Mouse (Mus musculus) limb, embryonic 10.5 days (tissue): ENCODE results near the gene Glp1r. TPM values are rescaled to one million over a fixed set of nuclear protein-coding genes. Genes with fewer than 3 reads are reported as not detected.

Experiments
- DNase-seq: peaks from one replicate; pipeline ENCODE4 v3.0.0-alpha.2; 2017; ENCODE audit warnings: low spot score
- H3K27ac ChIP-seq: fragments of 300-500 bp; sonication (generic); 2 replicates; pipeline ENCODE4 v1.5.1; 2016; ENCODE audit warnings: mild to moderate bottlenecking
- H3K27me3 ChIP-seq: fragments of 300-500 bp; sonication (generic); 2 replicates; pipeline ENCODE4 v1.6.1; 2016; ENCODE audit warnings: low read depth, mild to moderate bottlenecking; ENCODE audit not compliant: poor library complexity, severe bottlenecking
- H3K36me3 ChIP-seq: fragments of 300-500 bp; sonication (generic); 2 replicates; pipeline ENCODE4 v1.6.1; 2016; ENCODE audit warnings: mild to moderate bottlenecking, moderate library complexity
- H3K4me1 ChIP-seq: fragments of 300-500 bp; sonication (generic); 2 replicates; pipeline ENCODE4 v1.6.1; 2016
- H3K4me3 ChIP-seq: fragments of 300-500 bp; sonication (generic); 2 replicates; pipeline ENCODE4 v1.5.1; 2016; ENCODE audit warnings: mild to moderate bottlenecking, moderate library complexity
- H3K9me3 ChIP-seq: fragments of 300-500 bp; sonication (generic); replicated peaks from 2 replicates; pipeline ENCODE4 v1.6.1; 2016; ENCODE audit warnings: mild to moderate bottlenecking
- WGBS: fragments of 180-500 bp; shearing (Covaris S2); methylation state at CpG from one replicate; pipeline ENCODE4 v1.1.7; 2016; 5-methylcytosine and 5-hydroxymethylcytosine counted together
- microRNA-seq: library from miRNA; unstranded; fragments of <30 nt; microRNA quantifications from one replicate; pipeline ENCODE4, GENCODE M21; 2017
- polyA plus RNA-seq: library from polyadenylated mRNA; unstranded; fragments of >200 nt; fragmentation: Nextera tagmentation; extraction: Ambion mirVana; gene quantifications from 2 replicates; pipeline ENCODE4 v1.2.1, GENCODE M21; 2016

Gene Glp1r
- polyA plus RNA-seq, 1 experiment from 2014 or later: not detected

GRCm38 (mm10) chr17:30978556-30978955, 76.9 kb downstream of the Glp1r start:
- Histone ChIP-seq H3K9me3 (no peaks in the 10 kb centered on the region), H3K4me1 (peaks cover 9% of the 10 kb centered on the region), H3K27me3 (no peaks in the 10 kb centered on the region), H3K4me3 (no peak overlapping the region), H3K27ac (no peak overlapping the region), H3K36me3 (no peaks in the 10 kb centered on the region)
- DNase-seq: no peak
- 72% methylated on average over 10 of the region's 10 CpGs for WGBS

- H3K27ac ChIP-seq: no peak overlapping the region
- 68% methylated on average over 4 of the region's 4 CpGs for WGBS
These were observed 81.9 kb downstream of the Glp1r start for GRCm38 (mm10) chr17:30983521-30983920.

GRCm38 (mm10) chr17:30990254-30990653, 88.6 kb downstream of the Glp1r start:
- Histone ChIP-seq H3K4me1 (no peaks in the 10 kb centered on the region), H3K9me3 (no peaks in the 10 kb centered on the region), H3K4me3 (no peak overlapping the region), H3K27ac (no peak overlapping the region), H3K27me3 (0 out of 2 replicates have a peak, but pooled peaks cover 4% of the 10 kb centered on the region), H3K36me3 (no peaks in the 10 kb centered on the region)
- peak; percentile 51 for DNase-seq
- WGBS: 77% methylated on average over 10 of the region's 10 CpGs

More at GRCm38 (mm10) chr17:30983521-30983920, 81.9 kb downstream of the Glp1r start:
- H3K4me3 ChIP-seq: no peak overlapping the region
- H3K4me1 ChIP-seq: peaks cover 10% of the 10 kb centered on the region
- no peak for DNase-seq
- H3K36me3 ChIP-seq: no peaks in the 10 kb centered on the region
- no peaks in the 10 kb centered on the region for H3K9me3 ChIP-seq
- no peaks in the 10 kb centered on the region for H3K27me3 ChIP-seq

Small RNAs within 50 kb of the gene (microRNA-seq; reads per million reads assigned to microRNA genes)
- gene Gm24026: not detected

Other genes starting within 250 kb of the Glp1r start
- 0.09 and 0.24 TPM in 2 replicates for gene Umodl1, start 52.8 kb downstream of the Glp1r start, polyA plus RNA-seq
- 4.1 and 5.0 TPM in 2 replicates for gene Abcg1, start 155.9 kb downstream of the Glp1r start, polyA plus RNA-seq
- not detected in 2 replicates for gene Tff3, start 227.8 kb downstream of the Glp1r start, polyA plus RNA-seq
- not detected in 2 replicates for gene Tff2, start 242.5 kb downstream of the Glp1r start, polyA plus RNA-seq